Mouse (Mus musculus): Measurements from ENCODE around the gene Os9. TPM values are rescaled to one million over a fixed set of nuclear protein-coding genes. Genes with fewer than 3 reads are reported as not detected.

Os9 gene
- total and polyA plus RNA-seq, 3 experiments, result 42.4 to 60.4 TPM; not detected in 1

- Histone ChIP-seq H3K9me3 (replicated peaks; ENCODE audit: insufficient read depth, low read length) (no peaks in the 10 kb centered on the region), H3K27ac (ENCODE audit: control insufficient read depth, low read depth, low read length) (no peak overlapping the region), H3K79me2 (ENCODE audit: control insufficient read depth, insufficient read depth, low read length, poor library complexity) (peaks cover 5% of the 10 kb centered on the region), H3K4me3 (ENCODE audit: control insufficient read depth in 1 of 2, insufficient read depth in 1 of 2, low read depth in 2 of 2, low read length in 2 of 2) (no peak overlapping the region), H3K4me1 (ENCODE audit: control insufficient read depth in 1 of 2, insufficient read depth in 2 of 2, low read length in 2 of 2) (peaks cover 2 to 20% of the 10 kb centered on the region in 2 experiments; a peak in 3 of 4 replicates), H3K36me3 (ENCODE audit: control insufficient read depth in 1 of 2, insufficient read depth in 2 of 2, low read length in 2 of 2) (peaks cover 0 to 15% of the 10 kb centered on the region in 2 experiments; a peak in 2 of 4 replicates), H3K27me3 (ENCODE audit: control insufficient read depth in 1 of 2, insufficient read depth in 2 of 2, low read length in 2 of 2) (no peaks in the 10 kb centered on the region), H3K9ac (ENCODE audit: control insufficient read depth, low read depth, low read length, poor library complexity, severe bottlenecking) (no peak overlapping the region)
- DNase-seq (ENCODE audit: low read depth, low spot score), result no peak
- TF ChIP-seq KAT2A (conservative IDR thresholded peaks at IDR 0.05; ENCODE audit: low read depth, low read length), result no peak
- no peak for TF ChIP-seq TAL1 (IDR thresholded peaks at IDR 0.05; ENCODE audit: low read length)
- TF ChIP-seq NRF1 (IDR thresholded peaks at IDR 0.05; ENCODE audit: insufficient read depth, low read depth, low read length, poor library complexity, severe bottlenecking), result no peak
- no peak for TF ChIP-seq ZKSCAN1 (IDR thresholded peaks at IDR 0.05; ENCODE audit: low read depth, low read length)
- TF ChIP-seq ETS1 (IDR thresholded peaks at IDR 0.05; ENCODE audit: low read depth, low read length), result no peak
- TF ChIP-seq POLR2AphosphoS2 (IDR thresholded peaks at IDR 0.05; ENCODE audit: low read length), result no peak
- no peak for TF ChIP-seq GATA1 (IDR thresholded peaks at IDR 0.05; ENCODE audit: low read depth, low read length)
- TF ChIP-seq POLR2AphosphoS5 (IDR thresholded peaks at IDR 0.05; ENCODE audit: borderline replicate concordance, low read depth, low read length), result no peak
- TF ChIP-seq UBTF (IDR thresholded peaks at IDR 0.05; ENCODE audit: borderline replicate concordance, insufficient read depth, low read depth, low read length), result no peak
- TF ChIP-seq ELF1 (IDR thresholded peaks at IDR 0.05; ENCODE audit: low read depth, low read length), result no peak
- TF ChIP-seq CTCF (IDR thresholded peaks at IDR 0.05 in 2 of 3, conservative IDR thresholded peaks at IDR 0.05 in 1 of 3; ENCODE audit: control insufficient read depth in 1 of 3, insufficient read depth in 1 of 3, low read depth in 2 of 3, low read length in 3 of 3, poor library complexity in 1 of 3, severe bottlenecking in 1 of 3), result no peak
- no peak for TF ChIP-seq USF1 (IDR thresholded peaks at IDR 0.05; ENCODE audit: low read depth, low read length)
- TF ChIP-seq MAZ (IDR thresholded peaks at IDR 0.05; ENCODE audit: low read depth, low read length), result no peak
- TF ChIP-seq MEF2A (IDR thresholded peaks at IDR 0.05; ENCODE audit: extremely low read depth, insufficient replicate concordance, low read depth, low read length, poor library complexity, severe bottlenecking), result no peak
- no peak for TF ChIP-seq NELFE (IDR thresholded peaks at IDR 0.05; ENCODE audit: low read depth, low read length)
- no peak for TF ChIP-seq MAX (IDR thresholded peaks at IDR 0.05; ENCODE audit: low read length)
- TF ChIP-seq JUND (IDR thresholded peaks at IDR 0.05; ENCODE audit: low read depth, low read length), result no peak
- TF ChIP-seq USF2 (IDR thresholded peaks at IDR 0.05; ENCODE audit: borderline replicate concordance in 1 of 2, insufficient read depth in 1 of 2, low read depth in 1 of 2, low read length in 2 of 2), result no peak
- TF ChIP-seq GABPA (IDR thresholded peaks at IDR 0.05; ENCODE audit: low read depth, low read length), result no peak
These were observed 39.1 kb upstream of the Os9 start for GRCm38 (mm10) chr10:127160081-127160480.

DNA sequence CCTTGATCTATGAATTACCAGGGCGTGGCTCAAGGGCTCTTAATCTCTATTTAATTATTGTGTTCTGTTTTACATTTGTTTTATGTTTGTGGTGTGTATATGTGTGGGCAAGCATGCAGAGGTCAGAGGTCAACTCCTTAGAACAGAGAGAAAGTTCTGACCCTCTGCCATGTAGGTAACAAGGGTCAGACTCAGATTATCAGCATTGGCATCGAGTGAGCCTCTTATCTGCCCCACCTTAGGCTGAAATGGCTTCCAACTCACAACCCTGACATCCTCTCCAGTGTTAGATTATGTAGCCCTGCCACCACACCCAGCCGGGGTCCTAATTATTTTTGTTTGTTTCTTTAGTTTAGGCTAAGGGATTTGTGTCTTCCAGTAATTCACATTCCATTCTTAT, 37.5 kb upstream of the Os9 start:
- H3K36me3 ChIP-seq (ENCODE audit: control insufficient read depth in 1 of 2, insufficient read depth in 2 of 2, low read length in 2 of 2), result peaks cover 0 to 5% of the 10 kb centered on the region in 2 experiments; a peak in 2 of 4 replicates
- H3K27ac ChIP-seq (ENCODE audit: control insufficient read depth, low read depth, low read length), result no peak overlapping the region
- no peaks in the 10 kb centered on the region for H3K9me3 ChIP-seq (replicated peaks; ENCODE audit: insufficient read depth, low read length)
- no peak for TF ChIP-seq TBP (IDR thresholded peaks at IDR 0.05; ENCODE audit: low read depth, low read length)
- no peak for TF ChIP-seq TAL1 (IDR thresholded peaks at IDR 0.05; ENCODE audit: low read length)
- TF ChIP-seq SIN3A (IDR thresholded peaks at IDR 0.05; ENCODE audit: low read length), result no peak
- TF ChIP-seq MAX (IDR thresholded peaks at IDR 0.05; ENCODE audit: low read length), result no peak
- TF ChIP-seq MAFK (IDR thresholded peaks at IDR 0.05; ENCODE audit: borderline replicate concordance, low read depth, low read length), result no peak
- no peak for TF ChIP-seq E2F4 (IDR thresholded peaks at IDR 0.05; ENCODE audit: borderline replicate concordance, low read depth, low read length)
- DNase-seq (ENCODE audit: low read depth, low spot score), result no peak
- H3K4me3 ChIP-seq (ENCODE audit: control insufficient read depth in 1 of 2, insufficient read depth in 1 of 2, low read depth in 2 of 2, low read length in 2 of 2), result no peak overlapping the region
- H3K4me1 ChIP-seq (ENCODE audit: control insufficient read depth in 1 of 2, insufficient read depth in 2 of 2, low read length in 2 of 2), result peaks cover 2 to 12% of the 10 kb centered on the region in 2 experiments; a peak in 2 of 4 replicates
- H3K27me3 ChIP-seq (ENCODE audit: control insufficient read depth in 1 of 2, insufficient read depth in 2 of 2, low read length in 2 of 2), result no peaks in the 10 kb centered on the region
- no peak overlapping the region for H3K9ac ChIP-seq (ENCODE audit: control insufficient read depth, low read depth, low read length, poor library complexity, severe bottlenecking)
- no peaks in the 10 kb centered on the region for H3K79me2 ChIP-seq (ENCODE audit: control insufficient read depth, insufficient read depth, low read length, poor library complexity)

Measured in MEL (cell line).